Mouse (Mus musculus): ENCODE data around the gene Ubxn1. TPM values are rescaled to one million over a fixed set of nuclear protein-coding genes. Genes with fewer than 3 reads are reported as not detected.
A peak's percentile ranks its signal among the peaks of the same experiment; 100 is the strongest.

Ubxn1 gene
- total and polyA plus RNA-seq, 2 experiments from 2014 or later, result 67.7 to 158 TPM

GRCm38 (mm10) chr19:8880311-8881033 is 9.2 kb downstream of the Ubxn1 start, which contains the start of gene Uqcc3:
Gene Uqcc3 (minus strand): TSS chr19:8880923.
- peak within 1 kb of the TSS; percentile 72 for H3K4me3 ChIP-seq (ENCODE audit: low read length)
- peaks cover 2% of the 10 kb centered on the region; the same call in 1 of the 2 replicates for H3K36me3 ChIP-seq (ENCODE audit: insufficient read depth, low read length)
- peak; percentile 98 for ATAC-seq
- H3K4me1 ChIP-seq (ENCODE audit: insufficient read depth, low read length), result peaks cover 6% of the 10 kb centered on the region; the same call in 1 of the 2 replicates
- WGBS, result under 1% methylated on average over 42 of the region's 42 CpGs
- no peak for TF ChIP-seq CTCF (IDR thresholded peaks at IDR 0.05; ENCODE audit: low read depth)
- H3K9me3 ChIP-seq (ENCODE audit: low read length), result no peaks in the 10 kb centered on the region
- peak within 1 kb of the TSS; percentile 83 for H3K27ac ChIP-seq
- H3K4me2 ChIP-seq (ENCODE audit: low read depth, low read length), result peak within 1 kb of the TSS; percentile 87
- H3K9ac ChIP-seq (replicated peaks; ENCODE audit: low read length), result peak within 1 kb of the TSS; percentile 77
- H3K27me3 ChIP-seq (ENCODE audit: insufficient read depth, low read length), result no peaks in the 10 kb centered on the region
- DNase-seq (ENCODE audit: low spot score), result peak; percentile 94

GRCm38 (mm10) chr19:8881034-8881392 is 9.7 kb downstream of the Ubxn1 start:
- H3K4me2 ChIP-seq (ENCODE audit: low read depth, low read length), result peak overlapping the region; percentile 87
- 13% methylated on average over 3 of the region's 3 CpGs for WGBS
- H3K36me3 ChIP-seq (ENCODE audit: insufficient read depth, low read length), result no peaks in the 10 kb centered on the region
- H3K4me1 ChIP-seq (ENCODE audit: insufficient read depth, low read length), result peaks cover 6% of the 10 kb centered on the region; the same call in 1 of the 2 replicates
- peak overlapping the region; percentile 77 for H3K9ac ChIP-seq (replicated peaks; ENCODE audit: low read length)
- DNase-seq (ENCODE audit: low spot score), result no peak
- no peak for ATAC-seq
- no peak for TF ChIP-seq CTCF (IDR thresholded peaks at IDR 0.05; ENCODE audit: low read depth)
- no peaks in the 10 kb centered on the region for H3K9me3 ChIP-seq (ENCODE audit: low read length)
- peak overlapping the region; percentile 72 for H3K4me3 ChIP-seq (ENCODE audit: low read length)
- no peak overlapping the region for H3K27ac ChIP-seq
- no peaks in the 10 kb centered on the region for H3K27me3 ChIP-seq (ENCODE audit: insufficient read depth, low read length)

GRCm38 (mm10) chr19:8883616-8884015 is 12.3 kb downstream of the Ubxn1 start, which contains the start of the genes Lbhd1 and Gm49403:
Gene Lbhd1 (plus strand): TSS chr19:8883732.
Gene Gm49403 (plus strand): TSS chr19:8883930.
- no peak for TF ChIP-seq CTCF (IDR thresholded peaks at IDR 0.05; ENCODE audit: low read depth)
- peaks cover 11% of the 10 kb centered on the region for H3K4me1 ChIP-seq (ENCODE audit: insufficient read depth, low read length)
- 73% methylated on average over 3 of the region's 3 CpGs for WGBS
- no peak for ATAC-seq
- no peaks in the 10 kb centered on the region for H3K27me3 ChIP-seq (ENCODE audit: insufficient read depth, low read length)
- H3K36me3 ChIP-seq (ENCODE audit: insufficient read depth, low read length), result no peaks in the 10 kb centered on the region
- H3K4me2 ChIP-seq (ENCODE audit: low read depth, low read length), result no peak within 1 kb of the TSS
- H3K27ac ChIP-seq, result no peak within 1 kb of the TSS
- H3K4me3 ChIP-seq (ENCODE audit: low read length), result no peak within 1 kb of the TSS
- no peaks in the 10 kb centered on the region for H3K9me3 ChIP-seq (ENCODE audit: low read length)
- no peak for DNase-seq (ENCODE audit: low spot score)
- H3K9ac ChIP-seq (replicated peaks; ENCODE audit: low read length), result no peak within 1 kb of the TSS

GRCm38 (mm10) chr19:8886916-8887584 is 15.8 kb downstream of the Ubxn1 start:
- Histone ChIP-seq H3K9me3 (ENCODE audit: low read length) (no peaks in the 10 kb centered on the region), H3K36me3 (ENCODE audit: insufficient read depth, low read length) (no peaks in the 10 kb centered on the region), H3K4me3 (ENCODE audit: low read length) (no peak overlapping the region), H3K9ac (replicated peaks; ENCODE audit: low read length) (no peak overlapping the region), H3K4me2 (ENCODE audit: low read depth, low read length) (no peak overlapping the region), H3K27ac (no peak overlapping the region), H3K27me3 (ENCODE audit: insufficient read depth, low read length) (no peaks in the 10 kb centered on the region), H3K4me1 (ENCODE audit: insufficient read depth, low read length) (peaks cover 9% of the 10 kb centered on the region; the same call in 1 of the 2 replicates)
- DNase-seq (ENCODE audit: low spot score) (no peak), ATAC-seq (no peak)
- no peak for TF ChIP-seq CTCF (IDR thresholded peaks at IDR 0.05; ENCODE audit: low read depth)
- WGBS, result 69% methylated on average over 1 of the region's 1 CpGs

- ATAC-seq, result no peak
- H3K27ac ChIP-seq, result peak overlapping the region; percentile 71; the same call in 1 of the 2 replicates
- 15% methylated on average over 19 of the region's 19 CpGs for WGBS
Observed at GRCm38 (mm10) chr19:8887585-8888463, 16.5 kb downstream of the Ubxn1 start.

More at GRCm38 (mm10) chr19:8887585-8888463, 16.5 kb downstream of the Ubxn1 start:
- no peak for TF ChIP-seq CTCF (IDR thresholded peaks at IDR 0.05; ENCODE audit: low read depth)
- no peaks in the 10 kb centered on the region for H3K9me3 ChIP-seq (ENCODE audit: low read length)
- H3K9ac ChIP-seq (replicated peaks; ENCODE audit: low read length), result peak overlapping the region; percentile 57
- no peaks in the 10 kb centered on the region for H3K27me3 ChIP-seq (ENCODE audit: insufficient read depth, low read length)
- H3K4me1 ChIP-seq (ENCODE audit: insufficient read depth, low read length), result peaks cover 9% of the 10 kb centered on the region; the same call in 1 of the 2 replicates
- H3K4me3 ChIP-seq (ENCODE audit: low read length), result peak overlapping the region; percentile 43
- peak overlapping the region; percentile 90 for H3K4me2 ChIP-seq (ENCODE audit: low read depth, low read length)
- no peaks in the 10 kb centered on the region for H3K36me3 ChIP-seq (ENCODE audit: insufficient read depth, low read length)
- DNase-seq (ENCODE audit: low spot score), result no peak

All from hindbrain, postnatal 0 days (tissue).